Mouse (Mus musculus) layer of hippocampus, postnatal 25 days (tissue): Measurements from ENCODE around the gene Olfr917. TPM values are rescaled to one million over a fixed set of nuclear protein-coding genes. Genes with fewer than 3 reads are reported as not detected.

Experiments used
- DNase-seq, 2 experiments: peaks; one replicate each; pipeline ENCODE4 v3.0.0; 2022; ENCODE audit warnings: mixed read lengths in 2 of 2, low spot score in 1 of 2; ENCODE audit errors: extremely low spot score in 1 of 2
- total RNA-seq, 2 experiments: library from RNA; stranded (reverse); gene quantifications; 2 replicates each; pipeline ENCODE4 v1.2.3; 2021

The Olfr917 gene
- total RNA-seq: not detected

GRCm38 (mm10) chr9:38665742-38666141, at the start of gene Olfr917:
Olfr917 (minus strand) TSS chr9:38665842.
- DNase-seq: no peak

- no peak for DNase-seq
Observed at GRCm38 (mm10) chr9:38674501-38674900, 8.9 kb upstream of the Olfr917 start, which contains the start of gene Olfr918. Olfr918 (minus strand) TSS chr9:38674601.

GRCm38 (mm10) chr9:38672887-38673286, 7.2 kb upstream of the Olfr917 start:
- DNase-seq: no peak

- no peak for DNase-seq
Observed at GRCm38 (mm10) chr9:38659775-38660174, 5.9 kb downstream of the Olfr917 start, which contains the start of gene Olfr916. Olfr916 (minus strand) TSS chr9:38659875.

- no peak for DNase-seq
Observed at GRCm38 (mm10) chr9:38632406-38632805, 33.2 kb downstream of the Olfr917 start.

Other genes starting within 250 kb of the Olfr917 start
- not detected for gene Olfr901, start 236.4 kb downstream of the Olfr917 start, total RNA-seq
- not detected for gene Olfr902, start 218.2 kb downstream of the Olfr917 start, total RNA-seq
- gene Olfr904, start 202.7 kb downstream of the Olfr917 start, total RNA-seq: not detected
- gene Olfr905, start 194.7 kb downstream of the Olfr917 start, total RNA-seq: under 1 TPM in 1 of 2 experiments, not detected in 1; 0.07 TPM
- gene Olfr906, start 178.8 kb downstream of the Olfr917 start, total RNA-seq: not detected
- gene Olfr907, start 170.0 kb downstream of the Olfr917 start, total RNA-seq: not detected
- not detected for gene Olfr911-ps1, start 144.3 kb downstream of the Olfr917 start, total RNA-seq
- not detected for gene Olfr910, start 128.0 kb downstream of the Olfr917 start, total RNA-seq
- gene Olfr912, start 85.7 kb downstream of the Olfr917 start, total RNA-seq: not detected
- gene Olfr913, start 73.1 kb downstream of the Olfr917 start, total RNA-seq: not detected
- gene Olfr914, start 60.7 kb downstream of the Olfr917 start, total RNA-seq: not detected
- gene Olfr916, start 6.0 kb downstream of the Olfr917 start, total RNA-seq: not detected
- not detected for gene Olfr918, start 8.8 kb upstream of the Olfr917 start, total RNA-seq
- gene Olfr919, start 37.8 kb upstream of the Olfr917 start, total RNA-seq: not detected
- 10 to 100 TPM; 10.4 to 11.5 TPM for gene Vwa5a, start 52.4 kb upstream of the Olfr917 start, total RNA-seq
- gene Olfr920, start 86.5 kb upstream of the Olfr917 start, total RNA-seq: under 1 TPM in 1 of 2 experiments, not detected in 1; 0.10 TPM
- gene Olfr921, start 107.2 kb upstream of the Olfr917 start, total RNA-seq: not detected
- not detected for gene Olfr922, start 148.8 kb upstream of the Olfr917 start, total RNA-seq
- gene Olfr923, start 160.7 kb upstream of the Olfr917 start, total RNA-seq: not detected
- gene Olfr924, start 178.6 kb upstream of the Olfr917 start, total RNA-seq: not detected
- gene Olfr26, start 189.2 kb upstream of the Olfr917 start, total RNA-seq: not detected
- gene Olfr926, start 211.3 kb upstream of the Olfr917 start, total RNA-seq: not detected